Mouse (Mus musculus) liver, embryonic 14.5 days (tissue): ENCODE data around the gene Nhlrc4.

Experiments used
- CTCF ChIP-seq: IDR thresholded peaks from 2 replicates; pipeline ENCODE4 v1.5.1; 2016; ENCODE audit warnings: antibody characterized with exemption, low read depth, control low read depth
- EP300 ChIP-seq: IDR thresholded peaks from 2 replicates; pipeline ENCODE4 v1.6.1; 2016; ENCODE audit warnings: antibody characterized with exemption, low read depth

- TF ChIP-seq CTCF (no peak), EP300 (no peak)
These were observed 25.5 kb downstream of the Nhlrc4 start, which contains the start of gene Rab40c for GRCm38 (mm10) chr17:25919144-25919785.
